Mouse (Mus musculus): ENCODE measurements around the gene Nsfl1c. TPM values are rescaled to one million over a fixed set of nuclear protein-coding genes. Genes with fewer than 3 reads are reported as not detected.

The Nsfl1c gene
- polyA plus RNA-seq (2015; fragmentation: Nextera tagmentation; extraction: Ambion mirVana) = 86.9 and 91.1 TPM in 2 replicates

GRCm38 (mm10) chr2:151494035-151494803 lies at the start of gene Nsfl1c:
Nsfl1c (plus strand) TSS chr2:151494182.

GRCm38 (mm10) chr2:151476053-151476452 lies 17.9 kb upstream of the Nsfl1c start, which contains the start of gene 4921509C19Rik:
4921509C19Rik (minus strand) TSS chr2:151476153.

GRCm38 (mm10) chr2:151542323-151543062 lies 48.5 kb downstream of the Nsfl1c start, which contains the start of gene Fkbp1a:
Fkbp1a (plus strand) TSS chr2:151542483.

Other genes starting within 250 kb of the Nsfl1c start
- not detected in 2 replicates for gene 4921509C19Rik, start 18.0 kb upstream of the Nsfl1c start, polyA plus RNA-seq (2015; fragmentation: Nextera tagmentation; extraction: Ambion mirVana)
- 154 and 171 TPM in 2 replicates for gene Fkbp1a, start 48.3 kb downstream of the Nsfl1c start, polyA plus RNA-seq (2015; fragmentation: Nextera tagmentation; extraction: Ambion mirVana)
- gene Sdcbp2, start 78.4 kb downstream of the Nsfl1c start, polyA plus RNA-seq (2015; fragmentation: Nextera tagmentation; extraction: Ambion mirVana) = 0.27 and 0.42 TPM in 2 replicates
- 0.04 and 0.10 TPM in 2 replicates for gene Snph, start 138.4 kb downstream of the Nsfl1c start, polyA plus RNA-seq (2015; fragmentation: Nextera tagmentation; extraction: Ambion mirVana)
- gene Rad21l, start 174.4 kb downstream of the Nsfl1c start, polyA plus RNA-seq (2015; fragmentation: Nextera tagmentation; extraction: Ambion mirVana) = not detected in 2 replicates
- 0.29 TPM in 1 of 2 replicates, not detected in the other for gene Tmem74b, start 207.8 kb downstream of the Nsfl1c start, polyA plus RNA-seq (2015; fragmentation: Nextera tagmentation; extraction: Ambion mirVana)